Mouse (Mus musculus) MEL (cell line): Measurements from ENCODE around the gene Pkd1l1. TPM values are rescaled to one million over a fixed set of nuclear protein-coding genes. Genes with fewer than 3 reads are reported as not detected.

ENCODE experiments used
- DNase-seq: peaks from one replicate; pipeline ENCODE4 v3.0.0; 2011; ENCODE audit warnings: low read depth, low spot score
- H3K27ac ChIP-seq: 2 replicates; pipeline ENCODE4 v1.5.1; 2012; ENCODE audit warnings: low read depth, mild to moderate bottlenecking, control low read depth, low read length, moderate library complexity; ENCODE audit not compliant: control insufficient read depth
- H3K27me3 ChIP-seq, 2 experiments: fragments of 150-350 bp in 1 of 2; sonication (generic) in 1 of 2; 2 replicates each; pipeline ENCODE4 v1.6.1; 2012; ENCODE audit warnings: low read length in 2 of 2, mild to moderate bottlenecking in 2 of 2, improper control_type of control experiment in 1 of 2, moderate library complexity in 1 of 2; ENCODE audit not compliant: insufficient read depth in 2 of 2, control insufficient read depth in 1 of 2
- H3K36me3 ChIP-seq, 2 experiments: 2 replicates each; pipeline ENCODE4 v1.6.1; 2012 to 2014; ENCODE audit warnings: low read length in 2 of 2, improper control_type of control experiment in 1 of 2, inconsistent platforms in 1 of 2, mild to moderate bottlenecking in 1 of 2; ENCODE audit not compliant: insufficient read depth in 2 of 2, control insufficient read depth in 1 of 2
- H3K4me1 ChIP-seq, 2 experiments: fragments of 150-350 bp in 1 of 2; sonication (generic) in 1 of 2; 2 replicates each; pipeline ENCODE4 v1.6.1; 2012; ENCODE audit warnings: low read length in 2 of 2, improper control_type of control experiment in 1 of 2, mild to moderate bottlenecking in 1 of 2; ENCODE audit not compliant: insufficient read depth in 2 of 2, control insufficient read depth in 1 of 2
- H3K4me3 ChIP-seq, 2 experiments: fragments of 150-350 bp in 1 of 2; sonication (generic) in 1 of 2; 2 replicates each; pipeline ENCODE4 v1.5.1; 2012; ENCODE audit warnings: low read depth in 2 of 2, low read length in 2 of 2, mild to moderate bottlenecking in 2 of 2, moderate library complexity in 2 of 2, control low read depth in 1 of 2, improper control_type of control experiment in 1 of 2; ENCODE audit not compliant: control insufficient read depth in 1 of 2, insufficient read depth in 1 of 2
- H3K79me2 ChIP-seq: 2 replicates; pipeline ENCODE4 v1.6.1; 2012; ENCODE audit warnings: mild to moderate bottlenecking, low read length, moderate library complexity; ENCODE audit not compliant: control insufficient read depth, poor library complexity, insufficient read depth
- H3K9ac ChIP-seq: 2 replicates; pipeline ENCODE4 v1.6.1; 2012; ENCODE audit warnings: low read depth, mild to moderate bottlenecking, control low read depth, low read length, moderate library complexity; ENCODE audit not compliant: control insufficient read depth, poor library complexity, severe bottlenecking
- H3K9me3 ChIP-seq: fragments of 150-350 bp; sonication (generic); replicated peaks from 2 replicates; pipeline ENCODE4 v1.6.1; 2012; ENCODE audit warnings: mild to moderate bottlenecking, low read length, improper control_type of control experiment, moderate library complexity; ENCODE audit not compliant: insufficient read depth
- BHLHE40 ChIP-seq: IDR thresholded peaks from 2 replicates; pipeline ENCODE4 v1.6.1; 2012; ENCODE audit warnings: low read depth, mild to moderate bottlenecking, inconsistent platforms, low read length, improper control_type of control experiment, borderline replicate concordance
- CHD1 ChIP-seq: IDR thresholded peaks from 2 replicates; pipeline ENCODE4 v1.6.1; 2012; ENCODE audit warnings: low read depth, mild to moderate bottlenecking, inconsistent platforms, low read length, improper control_type of control experiment
- CHD2 ChIP-seq: IDR thresholded peaks from 2 replicates; pipeline ENCODE4 v1.6.1; 2011; ENCODE audit warnings: low read length, improper control_type of control experiment
- ELF1 ChIP-seq: IDR thresholded peaks from 2 replicates; pipeline ENCODE4 v1.6.1; 2014; ENCODE audit warnings: low read depth, mild to moderate bottlenecking, inconsistent platforms, low read length, improper control_type of control experiment, moderate library complexity
- EP300 ChIP-seq, 2 experiments: IDR thresholded peaks; 2 replicates each; pipeline ENCODE4 v1.6.1; 2011; ENCODE audit warnings: improper control_type of control experiment in 2 of 2, low read length in 2 of 2, low read depth in 1 of 2, mild to moderate bottlenecking in 1 of 2
- ETS1 ChIP-seq: IDR thresholded peaks from 2 replicates; pipeline ENCODE4 v1.6.1; 2012; ENCODE audit warnings: low read depth, mild to moderate bottlenecking, inconsistent platforms, low read length, improper control_type of control experiment, moderate library complexity
- GABPA ChIP-seq: IDR thresholded peaks from 2 replicates; pipeline ENCODE4 v1.6.1; 2012; ENCODE audit warnings: low read depth, mild to moderate bottlenecking, inconsistent platforms, low read length, improper control_type of control experiment, moderate library complexity
- GATA1 ChIP-seq: IDR thresholded peaks from 2 replicates; pipeline ENCODE4 v1.6.1; 2011; ENCODE audit warnings: low read depth, low read length, improper control_type of control experiment
- HCFC1 ChIP-seq: IDR thresholded peaks from 2 replicates; pipeline ENCODE4 v1.6.1; 2012; ENCODE audit warnings: low read depth, mild to moderate bottlenecking, inconsistent platforms, low read length, improper control_type of control experiment, moderate library complexity
- JUND ChIP-seq: IDR thresholded peaks from 2 replicates; pipeline ENCODE4 v1.6.1; 2011; ENCODE audit warnings: low read depth, mild to moderate bottlenecking, improper control_type of control experiment, low read length
- MAFK ChIP-seq: IDR thresholded peaks from 2 replicates; pipeline ENCODE4 v1.6.1; 2011; ENCODE audit warnings: low read depth, mild to moderate bottlenecking, low read length, improper control_type of control experiment, borderline replicate concordance
- MAX ChIP-seq: IDR thresholded peaks from 2 replicates; pipeline ENCODE4 v1.6.1; 2011; ENCODE audit warnings: low read length, improper control_type of control experiment
- MEF2A ChIP-seq: IDR thresholded peaks from 2 replicates; pipeline ENCODE4 v1.6.1; 2014; ENCODE audit warnings: low read depth, mild to moderate bottlenecking, inconsistent platforms, low read length, improper control_type of control experiment; ENCODE audit not compliant: poor library complexity, insufficient replicate concordance, severe bottlenecking; ENCODE audit errors: extremely low read depth
- MYB ChIP-seq: IDR thresholded peaks from 2 replicates; pipeline ENCODE4 v1.6.1; 2011; ENCODE audit warnings: mild to moderate bottlenecking, low read depth, low read length, improper control_type of control experiment
- MYC ChIP-seq: IDR thresholded peaks from 2 replicates; pipeline ENCODE4 v1.6.1; 2011; ENCODE audit warnings: low read depth, mild to moderate bottlenecking, low read length, improper control_type of control experiment, moderate library complexity
- NELFE ChIP-seq: IDR thresholded peaks from 2 replicates; pipeline ENCODE4 v1.6.1; 2011; ENCODE audit warnings: low read depth, low read length, improper control_type of control experiment
- POLR2A ChIP-seq, 2 experiments: IDR thresholded peaks; 2 replicates each; pipeline ENCODE4 v1.6.1; 2011 to 2012; ENCODE audit warnings: low read length in 2 of 2, mild to moderate bottlenecking in 2 of 2, control low read depth in 1 of 2, improper control_type of control experiment in 1 of 2, low read depth in 1 of 2, moderate library complexity in 1 of 2; ENCODE audit not compliant: control insufficient read depth in 1 of 2, insufficient read depth in 1 of 2, poor library complexity in 1 of 2
- POLR2AphosphoS5 ChIP-seq: IDR thresholded peaks from 2 replicates; pipeline ENCODE4 v1.6.1; 2012; ENCODE audit warnings: low read depth, borderline replicate concordance, mild to moderate bottlenecking, inconsistent platforms, low read length, moderate library complexity, mixed read lengths
- SMC3 ChIP-seq: IDR thresholded peaks from 2 replicates; pipeline ENCODE4 v1.6.1; 2011; ENCODE audit warnings: low read depth, low read length, improper control_type of control experiment
- TAL1 ChIP-seq: IDR thresholded peaks from 2 replicates; pipeline ENCODE4 v1.6.1; 2012; ENCODE audit warnings: mild to moderate bottlenecking, inconsistent platforms, low read length, moderate library complexity, mixed read lengths
- UBTF ChIP-seq: IDR thresholded peaks from 2 replicates; pipeline ENCODE4 v1.6.1; 2012; ENCODE audit warnings: low read depth, mild to moderate bottlenecking, inconsistent platforms, low read length, improper control_type of control experiment, moderate library complexity, borderline replicate concordance; ENCODE audit not compliant: insufficient read depth
- USF2 ChIP-seq, 2 experiments: IDR thresholded peaks; 2 replicates each; pipeline ENCODE4 v1.6.1; 2011 to 2012; ENCODE audit warnings: improper control_type of control experiment in 2 of 2, low read length in 2 of 2, borderline replicate concordance in 1 of 2, inconsistent platforms in 1 of 2, low read depth in 1 of 2, mild to moderate bottlenecking in 1 of 2; ENCODE audit not compliant: insufficient read depth in 1 of 2
- ZC3H11A ChIP-seq: IDR thresholded peaks from 2 replicates; pipeline ENCODE4 v1.6.1; 2012; ENCODE audit warnings: low read depth, mild to moderate bottlenecking, inconsistent platforms, low read length, improper control_type of control experiment
- ZKSCAN1 ChIP-seq: IDR thresholded peaks from 2 replicates; pipeline ENCODE4 v1.6.1; 2012; ENCODE audit warnings: low read depth, mild to moderate bottlenecking, inconsistent platforms, low read length, improper control_type of control experiment, moderate library complexity
- ZMIZ1 ChIP-seq: IDR thresholded peaks from 2 replicates; pipeline ENCODE4 v1.6.1; 2012; ENCODE audit warnings: low read depth, mild to moderate bottlenecking, inconsistent platforms, low read length, improper control_type of control experiment, moderate library complexity
- polyA plus RNA-seq, 2 experiments: library from polyadenylated mRNA; stranded (reverse) in 1 of 2; unstranded in 1 of 2; fragments of >175 nt in 1 of 2; fragments of >200 nt in 1 of 2; gene quantifications; 2 replicates each; pipeline versions ENCODE4 v1.2.1 to v1.2.4; 2012; ENCODE audit warnings: low replicate concordance in 2 of 2, low read depth in 1 of 2; ENCODE audit not compliant: insufficient read length in 2 of 2, insufficient read depth in 1 of 2, missing spikeins in 1 of 2
- total RNA-seq: library from RNA; depleted of rRNA; stranded (reverse); fragments of 300-350 nt; gene quantifications from 2 replicates; pipeline ENCODE4 v1.2.3, GENCODE M21; 2012

Gene Pkd1l1
- total and polyA plus RNA-seq, 3 experiments: not detected

DNA sequence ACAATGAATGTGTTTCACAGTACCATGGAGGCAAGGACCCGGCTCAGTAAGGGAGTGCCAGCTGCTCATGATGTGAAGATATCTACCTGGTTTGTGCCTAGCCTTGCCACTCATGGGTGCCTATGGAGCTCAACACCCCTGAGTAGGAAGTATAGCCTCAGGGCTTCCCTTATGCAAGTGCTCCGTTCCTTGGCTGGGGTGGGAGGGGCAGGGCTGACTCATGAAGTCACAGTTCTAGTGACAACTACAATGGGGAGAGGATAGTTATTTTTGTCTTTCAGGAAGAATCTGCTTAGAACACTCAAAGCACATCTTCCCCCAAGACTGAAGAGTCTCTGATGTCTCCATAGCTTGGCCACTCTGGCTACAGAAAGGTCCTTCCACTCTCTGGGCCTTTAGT, 125.4 kb downstream of the Pkd1l1 start:
- H3K79me2 ChIP-seq: no peaks in the 10 kb centered on the region
- H3K4me3 ChIP-seq: no peak overlapping the region
- H3K27ac ChIP-seq: no peak overlapping the region
- H3K9ac ChIP-seq: no peak overlapping the region
- no peaks in the 10 kb centered on the region for H3K36me3 ChIP-seq
- no peak for DNase-seq
- H3K27me3 ChIP-seq: no peaks in the 10 kb centered on the region
- no peaks in the 10 kb centered on the region for H3K4me1 ChIP-seq
- no peaks in the 10 kb centered on the region for H3K9me3 ChIP-seq
- TF ChIP-seq MAFK: no peak
- TF ChIP-seq MEF2A: no peak
- no peak for TF ChIP-seq EP300 (IDR thresholded peaks at IDR 0.05; ENCODE audit: low read depth in 1 of 2, low read length in 2 of 2)
- TF ChIP-seq UBTF: no peak
- no peak for TF ChIP-seq SMC3
- no peak for TF ChIP-seq MYB
- TF ChIP-seq MAX: no peak
- TF ChIP-seq CHD2: no peak
- no peak for TF ChIP-seq ZMIZ1
- no peak for TF ChIP-seq USF2 (IDR thresholded peaks at IDR 0.05; ENCODE audit: borderline replicate concordance in 1 of 2, insufficient read depth in 1 of 2, low read depth in 1 of 2, low read length in 2 of 2)
- no peak for TF ChIP-seq POLR2A (IDR thresholded peaks at IDR 0.05; ENCODE audit: control insufficient read depth in 1 of 2, insufficient read depth in 1 of 2, low read depth in 1 of 2, low read length in 2 of 2, poor library complexity in 1 of 2)
- no peak for TF ChIP-seq ELF1
- TF ChIP-seq HCFC1: no peak
- TF ChIP-seq POLR2AphosphoS5: no peak
- no peak for TF ChIP-seq CHD1
- TF ChIP-seq GATA1: no peak
- TF ChIP-seq MYC: no peak
- TF ChIP-seq TAL1: no peak
- no peak for TF ChIP-seq ZKSCAN1

DNA sequence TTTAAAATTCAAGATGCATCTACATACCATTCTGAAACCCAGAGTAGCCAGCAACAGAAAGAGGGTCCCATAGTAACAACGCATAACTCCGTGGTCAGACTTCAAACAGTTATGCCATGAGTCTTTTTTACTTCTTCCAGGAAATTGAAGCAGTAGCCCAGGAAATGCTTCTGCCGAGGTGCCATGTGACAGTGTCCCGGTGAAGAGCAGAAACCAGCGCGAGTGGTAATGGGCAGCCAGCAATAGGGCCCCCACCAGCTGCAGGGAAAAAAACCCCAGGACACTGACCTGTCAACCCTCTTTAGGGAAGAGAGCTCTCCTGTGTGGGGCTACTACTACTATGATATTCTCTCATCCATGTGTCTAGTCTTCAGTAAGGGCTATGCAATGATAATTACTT, 136.9 kb downstream of the Pkd1l1 start:
- no peaks in the 10 kb centered on the region for H3K4me1 ChIP-seq
- TF ChIP-seq MEF2A: no peak
- TF ChIP-seq HCFC1: no peak
- no peak for TF ChIP-seq GABPA
- TF ChIP-seq BHLHE40: no peak
- TF ChIP-seq MAFK: no peak
- no peak for TF ChIP-seq USF2 (IDR thresholded peaks at IDR 0.05; ENCODE audit: borderline replicate concordance in 1 of 2, insufficient read depth in 1 of 2, low read depth in 1 of 2, low read length in 2 of 2)
- TF ChIP-seq ZMIZ1: no peak
- no peak for TF ChIP-seq SMC3
- no peak for TF ChIP-seq ZC3H11A
- no peak for TF ChIP-seq JUND
- no peak for TF ChIP-seq ETS1
- no peak for TF ChIP-seq MAX
- TF ChIP-seq GATA1: no peak
- TF ChIP-seq NELFE: no peak
- TF ChIP-seq TAL1: no peak
- TF ChIP-seq, all 39 proteins: peak for 0
- no peaks in the 10 kb centered on the region for H3K36me3 ChIP-seq
- no peaks in the 10 kb centered on the region for H3K79me2 ChIP-seq
- no peak overlapping the region for H3K9ac ChIP-seq
- H3K9me3 ChIP-seq: no peaks in the 10 kb centered on the region
- no peaks in the 10 kb centered on the region for H3K27me3 ChIP-seq
- H3K4me3 ChIP-seq: no peak overlapping the region
- no peak overlapping the region for H3K27ac ChIP-seq
- no peak for DNase-seq
